In the genomic region with DNA sequence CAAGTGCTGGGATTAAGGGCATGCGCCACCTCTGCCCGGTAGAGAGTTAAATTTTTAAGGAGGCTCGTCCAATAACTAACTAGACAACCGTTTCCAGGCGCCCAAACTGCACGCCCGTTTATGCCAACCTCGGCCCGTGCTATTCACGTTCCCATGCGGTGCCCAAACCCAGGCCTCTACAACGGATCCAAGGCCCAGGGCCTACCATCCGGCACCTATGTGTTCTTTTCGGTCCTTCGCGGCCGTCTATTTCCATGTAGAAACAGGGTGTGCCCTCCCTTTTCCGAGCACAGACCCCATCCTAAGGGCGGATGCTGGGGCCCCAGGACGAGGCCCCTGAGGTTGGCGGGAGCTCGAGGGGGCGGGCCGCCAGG, we compare ENCODE assay signal across 7 mouse cellular contexts. TPM values are rescaled to one million over a fixed set of nuclear protein-coding genes. Genes with fewer than 3 reads are reported as not detected.
DNase-seq lines count a peak whose midpoint lies in the region; ATAC-seq and TF ChIP-seq lines count a peak whose summit lies in the region.

No protein-coding gene starts in this region.

- DNase-seq in forebrain, embryonic 11.5 days (ENCODE audit: low spot score), result no peak
- DNase-seq in limb, embryonic 14.5 days (ENCODE audit: low spot score), result no peak
- DNase-seq in spleen, postnatal 4 days (ENCODE audit: low spot score in 2 of 2), result no peak
- no peak for DNase-seq in urinary bladder, adult 2 months (ENCODE audit: low spot score)

- H3K9ac ChIP-seq in forebrain, embryonic 11.5 days (ENCODE audit: low read length), result peak overlapping the region; percentile 80
- peak overlapping the region; percentile 100 for H3K9ac ChIP-seq in limb, embryonic 14.5 days (ENCODE audit: low read depth, low read length, severe bottlenecking)
- peak overlapping the region; percentile 41 for H3K9ac ChIP-seq in stomach, embryonic 15.5 days

- no peak for TF ChIP-seq POLR2A in limb, embryonic 14.5 days (IDR thresholded peaks at IDR 0.05; ENCODE audit: borderline replicate concordance, extremely low read depth, insufficient read depth, insufficient read length)

- H3K27ac ChIP-seq in forebrain, embryonic 11.5 days (ENCODE audit: low read depth, low read length), result peak overlapping the region; percentile 90
- H3K27ac ChIP-seq in limb, embryonic 14.5 days (replicated peaks; ENCODE audit: low read depth, low read length), result peak overlapping the region; percentile 93
- H3K27ac ChIP-seq in stomach, embryonic 15.5 days, result peak overlapping the region; percentile 100

- H3K4me1 ChIP-seq in megakaryocyte, embryonic 14.5 days, result peaks cover 28% of the 10 kb centered on the region
- H3K4me1 ChIP-seq in forebrain, embryonic 11.5 days (replicated peaks; ENCODE audit: control insufficient read depth, insufficient read depth, low read length), result peaks cover 2% of the 10 kb centered on the region; the same call in 1 of the 2 replicates
- peaks cover 5% of the 10 kb centered on the region; the same call in 1 of the 2 replicates for H3K4me1 ChIP-seq in limb, embryonic 14.5 days (ENCODE audit: control insufficient read depth, insufficient read depth, low read length)
- peaks cover 5% of the 10 kb centered on the region; the same call in 1 of the 2 replicates for H3K4me1 ChIP-seq in stomach, embryonic 15.5 days

- no peak for ATAC-seq in megakaryocyte, adult 5-6 weeks (ENCODE audit: poor library complexity, severe bottlenecking)
- ATAC-seq in forebrain, embryonic 11.5 days (replicated peaks; ENCODE audit: low FRiP score), result no peak
- no peak for ATAC-seq in limb, embryonic 14.5 days (ENCODE audit: low FRiP score, low read depth)
- ATAC-seq in stomach, embryonic 15.5 days (ENCODE audit: insufficient read depth, low FRiP score, low read depth), result no peak

- WGBS in forebrain, embryonic 11.5 days, result 1% methylated on average over 24 of the region's 24 CpGs
- 1% methylated on average over 22 of the region's 24 CpGs for WGBS in limb, embryonic 14.5 days
- 2% methylated on average over 18 of the region's 24 CpGs for WGBS in stomach, embryonic 15.5 days

- H3K4me2 ChIP-seq in forebrain, embryonic 11.5 days (ENCODE audit: low read depth, low read length, severe bottlenecking), result peak overlapping the region; percentile 59
- peak overlapping the region; percentile 55 for H3K4me2 ChIP-seq in limb, embryonic 14.5 days (replicated peaks; ENCODE audit: low read depth, low read length, severe bottlenecking)
- H3K4me2 ChIP-seq in stomach, embryonic 15.5 days, result peak overlapping the region; percentile 74

- H3K27me3 ChIP-seq in megakaryocyte, embryonic 14.5 days (replicated peaks), result no peaks in the 10 kb centered on the region
- H3K27me3 ChIP-seq in forebrain, embryonic 11.5 days (ENCODE audit: control insufficient read depth, insufficient read depth, low read length), result no peaks in the 10 kb centered on the region
- no peaks in the 10 kb centered on the region for H3K27me3 ChIP-seq in limb, embryonic 14.5 days (ENCODE audit: control insufficient read depth, insufficient read depth, low read length)
- no peaks in the 10 kb centered on the region for H3K27me3 ChIP-seq in stomach, embryonic 15.5 days (replicated peaks)

- peaks cover 7% of the 10 kb centered on the region for H3K36me3 ChIP-seq in megakaryocyte, embryonic 14.5 days (replicated peaks; ENCODE audit: low read length)
- H3K36me3 ChIP-seq in forebrain, embryonic 11.5 days (ENCODE audit: control insufficient read depth, insufficient read depth, low read length), result no peaks in the 10 kb centered on the region
- no peaks in the 10 kb centered on the region for H3K36me3 ChIP-seq in limb, embryonic 14.5 days (ENCODE audit: control insufficient read depth, insufficient read depth, low read length)
- no peaks in the 10 kb centered on the region for H3K36me3 ChIP-seq in stomach, embryonic 15.5 days

- peak overlapping the region; percentile 99 for H3K4me3 ChIP-seq in megakaryocyte, embryonic 14.5 days (replicated peaks)
- peak overlapping the region; percentile 99 for H3K4me3 ChIP-seq in forebrain, embryonic 11.5 days (ENCODE audit: low read depth, low read length)
- peak overlapping the region; percentile 98 for H3K4me3 ChIP-seq in limb, embryonic 14.5 days (replicated peaks; ENCODE audit: low read length)
- H3K4me3 ChIP-seq in stomach, embryonic 15.5 days (replicated peaks), result peak overlapping the region; percentile 74

- H3K9me3 ChIP-seq in megakaryocyte, embryonic 14.5 days, result no peaks in the 10 kb centered on the region
- H3K9me3 ChIP-seq in forebrain, embryonic 11.5 days (ENCODE audit: control insufficient read depth, low read length), result no peaks in the 10 kb centered on the region
- no peaks in the 10 kb centered on the region for H3K9me3 ChIP-seq in limb, embryonic 14.5 days (ENCODE audit: control insufficient read depth, low read length)
- H3K9me3 ChIP-seq in stomach, embryonic 15.5 days, result no peaks in the 10 kb centered on the region

RNA-seq across cellular contexts. Expression of gene Xpo1, which starts 0.8 kb away (rescaled TPM):
- 3.2 and 4.6 TPM in 2 replicates for polyA plus RNA-seq in megakaryocyte, embryonic 14.5 days (2012; ENCODE audit: insufficient read depth, low replicate concordance)
- 102 and 115 TPM in 2 replicates for total RNA-seq in megakaryocyte, adult 5-6 weeks (2015)
- total RNA-seq in megakaryocyte, adult 5-6 weeks (2017), result 173 and 210 TPM in 2 replicates
- 176 and 187 TPM in 2 replicates for polyA plus RNA-seq in forebrain, embryonic 11.5 days (2014; fragmentation: Nextera tagmentation; extraction: Ambion mirVana)
- 88.8 and 105 TPM in 2 replicates for polyA plus RNA-seq in limb, embryonic 14.5 days (2012; rRNA removed)
- polyA plus RNA-seq in limb, embryonic 14.5 days (2014; fragmentation: Nextera tagmentation; extraction: Ambion mirVana), result 113 and 120 TPM in 2 replicates
- polyA plus RNA-seq in stomach, embryonic 15.5 days (2015; fragmentation: Nextera tagmentation; extraction: Ambion mirVana), result 78.8 and 89.1 TPM in 2 replicates
- polyA plus RNA-seq in urinary bladder, adult 2 months (2012; rRNA removed), result 42.8 and 44.6 TPM in 2 replicates

RNA-seq across cellular contexts. Expression of gene Usp34, which starts 51.7 kb away (rescaled TPM):
- polyA plus RNA-seq in megakaryocyte, embryonic 14.5 days (2012; ENCODE audit: insufficient read depth, low replicate concordance), result 0.81 TPM in 1 of 2 replicates, not detected in the other
- total RNA-seq in megakaryocyte, adult 5-6 weeks (2015), result 48.5 and 54.5 TPM in 2 replicates
- 39.3 and 46.1 TPM in 2 replicates for total RNA-seq in megakaryocyte, adult 5-6 weeks (2017)
- polyA plus RNA-seq in forebrain, embryonic 11.5 days (2014; fragmentation: Nextera tagmentation; extraction: Ambion mirVana), result 30.8 and 32.8 TPM in 2 replicates
- polyA plus RNA-seq in limb, embryonic 14.5 days (2012; rRNA removed), result 36.7 and 37.4 TPM in 2 replicates
- polyA plus RNA-seq in limb, embryonic 14.5 days (2014; fragmentation: Nextera tagmentation; extraction: Ambion mirVana), result 42.6 and 42.9 TPM in 2 replicates
- 23.5 and 25.1 TPM in 2 replicates for polyA plus RNA-seq in stomach, embryonic 15.5 days (2015; fragmentation: Nextera tagmentation; extraction: Ambion mirVana)
- polyA plus RNA-seq in urinary bladder, adult 2 months (2012; rRNA removed), result 31.1 and 31.2 TPM in 2 replicates

Comparison
In these comparisons a context has a peak if more than half of its experiments do, and no peak if none do; other contexts are left out.
1. H3K9ac ChIP-seq: peak in every context shown above with its lines; median percentile 100 in limb, embryonic 14.5 days; 80 in forebrain, embryonic 11.5 days; 41 in stomach, embryonic 15.5 days.
2. RNA of gene Usp34, which starts 51.7 kb away (polyA plus RNA-seq): 36.7 to 42.9 TPM in limb, embryonic 14.5 days, 30.8 to 32.8 TPM in forebrain, embryonic 11.5 days, 31.1 to 31.2 TPM in urinary bladder, adult 2 months and 23.5 to 25.1 TPM in stomach, embryonic 15.5 days; 0.81 TPM in megakaryocyte, embryonic 14.5 days; every median in the first group is over 10 times any median in the second.
3. Peak in every context shown above with its lines, with median percentiles within 50 percentile points of each other: H3K4me3 ChIP-seq, H3K27ac ChIP-seq and H3K4me2 ChIP-seq.